Mouse (Mus musculus): ENCODE measurements around the gene Nes.

The Nes gene

DNA sequence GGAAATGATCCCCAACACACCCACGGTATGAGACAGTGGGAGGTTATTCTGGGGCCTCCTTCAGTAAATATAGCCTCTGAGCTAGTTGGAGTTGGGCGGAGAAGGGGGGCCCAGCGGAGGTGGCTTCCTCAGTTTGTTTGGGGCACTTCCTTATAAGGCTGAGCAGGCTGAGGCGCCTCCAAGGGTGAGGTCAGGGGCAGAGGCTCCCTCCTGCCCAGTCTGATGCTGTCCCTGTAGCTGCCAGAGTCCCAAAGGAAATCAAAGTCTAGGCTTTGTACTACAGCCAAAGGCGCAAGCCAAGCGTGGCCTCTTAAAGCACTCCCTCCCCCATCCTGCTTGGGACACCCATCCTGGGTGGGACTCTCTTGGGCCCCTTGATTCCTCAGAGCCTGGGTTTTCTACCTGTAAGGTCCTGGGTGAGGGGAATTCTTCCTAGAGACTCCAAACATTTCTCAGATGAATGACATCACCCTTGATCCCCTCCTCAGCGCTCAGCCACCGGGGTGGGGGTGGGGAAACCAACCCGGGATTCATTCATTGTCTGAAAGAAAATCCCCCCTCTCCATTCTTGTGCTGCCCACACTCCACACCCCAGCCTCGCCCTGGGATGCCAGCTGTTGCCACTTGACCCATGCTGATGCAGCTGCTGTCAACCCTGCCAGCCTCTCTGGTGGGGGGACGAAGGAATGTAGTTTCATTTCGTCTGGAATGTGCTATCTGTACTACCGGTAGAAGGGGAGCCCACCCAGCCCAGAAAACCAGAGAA, 12.1 kb downstream of the Nes start:
- DNase-seq (ENCODE audit: low spot score in 2 of 2), result no peak

DNA sequence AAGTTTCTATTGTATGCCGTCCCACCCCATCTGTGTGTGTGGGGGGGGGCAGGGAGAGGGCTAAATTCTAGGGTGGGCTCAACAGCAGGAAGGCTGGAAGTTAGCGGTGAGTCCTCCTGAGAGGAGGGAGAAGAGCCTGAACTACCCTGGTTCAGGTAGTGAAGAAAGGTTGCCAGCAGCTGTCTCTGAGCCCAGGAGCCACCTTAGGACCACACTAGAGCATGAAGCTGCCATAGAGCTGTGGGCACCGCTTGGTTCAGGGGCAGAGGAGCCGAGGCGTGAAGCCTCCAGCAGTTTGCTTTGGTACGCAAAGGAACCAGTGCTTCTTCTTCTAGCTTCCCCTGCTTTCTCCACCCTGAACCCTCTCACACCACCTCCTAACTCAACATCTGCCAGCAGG, 12.7 kb downstream of the Nes start:
- no peak for DNase-seq (ENCODE audit: low spot score in 2 of 2)

GRCm38 (mm10) chr3:87984094-87984493, 13.2 kb downstream of the Nes start:
- DNase-seq (ENCODE audit: low spot score in 2 of 2), result no peak

- no peak for DNase-seq (ENCODE audit: low spot score in 2 of 2)
These were observed 14.8 kb downstream of the Nes start for GRCm38 (mm10) chr3:87985505-87986320.

DNA sequence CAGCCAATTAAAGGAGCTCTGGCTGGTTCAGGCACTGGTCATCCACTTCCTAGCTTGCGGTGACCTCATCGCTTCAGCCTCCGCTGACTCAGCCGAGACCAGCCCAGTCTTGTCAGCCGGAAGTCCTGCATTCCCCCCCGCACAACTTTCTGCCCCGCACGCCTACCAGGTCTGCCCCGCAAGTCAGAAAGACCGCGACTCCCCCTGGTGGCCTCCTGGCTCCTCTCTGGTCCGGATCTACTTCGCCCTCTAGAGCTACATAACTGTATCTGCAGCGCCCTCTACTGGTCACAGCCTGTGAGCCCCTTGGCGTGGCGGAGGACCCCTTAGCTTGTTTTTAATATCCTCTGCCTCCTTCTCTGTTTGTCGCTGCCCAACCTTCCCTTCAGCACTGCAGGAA, 16.0 kb downstream of the Nes start:
- peak; percentile 90 to 92 for DNase-seq (ENCODE audit: low spot score in 2 of 2)

- DNase-seq (ENCODE audit: low spot score in 2 of 2), result no peak
These were observed 16.8 kb downstream of the Nes start for GRCm38 (mm10) chr3:87987633-87988032.

DNA sequence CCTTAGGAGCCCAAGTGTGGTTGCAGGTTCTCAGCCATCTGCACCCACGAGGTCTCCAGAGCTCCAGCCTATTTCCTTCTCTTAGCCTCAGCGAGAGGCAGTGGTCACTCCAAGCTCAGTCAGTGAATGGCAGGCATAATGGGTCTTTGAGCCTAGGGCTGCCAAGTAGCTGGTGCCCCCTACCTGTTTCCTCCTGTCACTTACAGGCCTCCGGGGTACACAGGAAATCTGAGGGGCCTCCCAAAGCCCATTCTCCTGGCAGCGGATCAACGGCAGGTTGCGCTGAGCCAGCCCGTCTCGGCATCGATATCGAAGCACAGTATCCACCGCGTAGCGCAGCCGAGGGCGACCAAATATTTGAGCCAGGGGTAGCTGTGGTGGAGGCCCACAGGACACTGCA, 17.2 kb downstream of the Nes start:
- DNase-seq (ENCODE audit: low spot score in 2 of 2), result no peak

DNA sequence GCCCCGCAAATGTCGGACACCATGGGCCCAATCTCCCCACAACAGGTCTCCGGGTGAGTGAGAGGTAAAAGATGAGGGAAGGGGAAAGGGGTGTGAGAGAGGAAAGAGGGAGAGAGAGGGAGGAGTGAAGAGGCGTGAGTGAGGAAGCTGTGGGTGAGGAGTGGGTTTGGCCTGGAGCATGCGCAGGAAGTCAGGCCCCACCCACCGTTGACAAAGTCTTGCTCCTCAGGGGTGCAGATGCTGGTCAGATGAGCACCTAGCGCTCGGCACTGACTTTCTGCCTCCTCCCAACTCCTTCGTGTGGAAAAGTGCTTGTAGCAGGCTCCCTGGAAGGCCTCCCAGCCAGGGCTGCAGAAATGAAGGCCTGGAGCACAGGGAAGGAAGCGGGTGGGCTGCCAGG, 19.1 kb downstream of the Nes start:
- no peak for DNase-seq (ENCODE audit: low spot score in 2 of 2)

GRCm38 (mm10) chr3:87993436-87993835, 22.6 kb downstream of the Nes start:
- no peak for DNase-seq (ENCODE audit: low spot score in 2 of 2)

DNA sequence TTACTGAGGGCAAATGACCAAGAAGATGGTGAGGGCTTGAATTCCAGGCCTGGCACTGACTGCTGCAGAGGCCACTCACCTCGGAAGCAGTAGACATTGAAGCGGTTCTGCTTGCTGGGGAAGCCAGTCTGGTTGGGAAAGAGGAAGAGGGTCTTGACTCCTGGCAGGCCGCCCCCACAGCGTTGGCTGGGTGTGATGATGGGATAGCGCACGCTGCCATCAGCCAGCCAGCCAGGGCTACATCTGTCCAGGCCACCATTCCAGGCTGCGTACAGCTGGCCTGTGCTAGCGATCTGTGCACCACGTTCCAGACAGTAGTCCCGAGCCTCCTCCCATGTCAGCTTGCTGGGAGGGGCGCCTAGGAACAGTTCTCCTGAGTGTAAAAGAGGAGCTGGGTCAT, 24.5 kb downstream of the Nes start:
- no peak for DNase-seq (ENCODE audit: low spot score in 2 of 2)

DNA sequence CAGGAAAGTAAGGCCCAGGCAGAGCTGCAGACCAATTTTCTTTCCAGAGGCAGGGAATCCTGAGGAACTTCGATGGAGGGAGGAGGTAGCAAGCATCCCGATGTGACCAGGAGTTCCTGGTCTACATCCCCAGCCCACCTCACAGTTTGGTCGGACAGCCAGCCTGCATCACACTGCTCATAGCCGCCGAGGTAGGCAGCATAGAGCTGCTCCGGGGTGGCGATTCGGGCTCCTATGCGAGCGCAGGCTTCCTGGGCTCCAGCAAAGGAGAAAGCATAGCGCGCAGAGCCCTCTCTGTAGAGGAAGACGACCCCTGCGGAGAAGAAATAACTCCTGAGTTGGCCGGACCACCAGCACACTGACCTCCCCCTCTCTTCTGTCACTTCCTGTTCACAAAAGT, 25.5 kb downstream of the Nes start:
- no peak for DNase-seq (ENCODE audit: low spot score in 2 of 2)

GRCm38 (mm10) chr3:87996971-87997614, 26.2 kb downstream of the Nes start:
- no peak for DNase-seq (ENCODE audit: low spot score in 2 of 2)

GRCm38 (mm10) chr3:87998747-87999146, 27.9 kb downstream of the Nes start:
- no peak for DNase-seq (ENCODE audit: low spot score in 2 of 2)

GRCm38 (mm10) chr3:87999243-87999895, 28.5 kb downstream of the Nes start:
- no peak for DNase-seq (ENCODE audit: low spot score in 2 of 2)

DNA sequence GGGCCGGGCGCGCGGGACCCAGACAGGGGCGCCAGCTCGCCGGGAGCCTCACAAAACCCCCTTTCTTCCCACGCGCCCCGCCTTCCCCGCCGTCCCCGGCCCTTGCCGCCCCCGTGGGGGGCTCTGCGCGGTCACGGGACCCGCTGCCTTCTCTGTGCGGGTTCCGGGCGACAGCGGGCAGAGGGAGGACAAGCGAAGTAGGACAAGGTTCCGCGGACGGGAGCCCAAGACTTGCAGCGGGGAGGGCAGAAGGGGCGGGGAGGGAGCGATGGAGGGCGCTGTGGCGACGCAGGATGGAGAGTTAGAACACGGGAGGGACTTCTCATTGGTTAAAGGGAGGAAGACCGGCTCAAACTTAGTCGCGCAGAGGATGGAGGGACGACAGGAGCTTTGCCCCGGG, 29.3 kb downstream of the Nes start, which contains the start of gene Bcan:
Gene Bcan, minus strand, starts transcription at position 50 of the 400 bp plus-strand sequence.
- DNase-seq (ENCODE audit: low spot score in 2 of 2), result no peak

GRCm38 (mm10) chr3:88000816-88001595, 30.1 kb downstream of the Nes start:
- DNase-seq (ENCODE audit: low spot score in 2 of 2), result no peak

DNA sequence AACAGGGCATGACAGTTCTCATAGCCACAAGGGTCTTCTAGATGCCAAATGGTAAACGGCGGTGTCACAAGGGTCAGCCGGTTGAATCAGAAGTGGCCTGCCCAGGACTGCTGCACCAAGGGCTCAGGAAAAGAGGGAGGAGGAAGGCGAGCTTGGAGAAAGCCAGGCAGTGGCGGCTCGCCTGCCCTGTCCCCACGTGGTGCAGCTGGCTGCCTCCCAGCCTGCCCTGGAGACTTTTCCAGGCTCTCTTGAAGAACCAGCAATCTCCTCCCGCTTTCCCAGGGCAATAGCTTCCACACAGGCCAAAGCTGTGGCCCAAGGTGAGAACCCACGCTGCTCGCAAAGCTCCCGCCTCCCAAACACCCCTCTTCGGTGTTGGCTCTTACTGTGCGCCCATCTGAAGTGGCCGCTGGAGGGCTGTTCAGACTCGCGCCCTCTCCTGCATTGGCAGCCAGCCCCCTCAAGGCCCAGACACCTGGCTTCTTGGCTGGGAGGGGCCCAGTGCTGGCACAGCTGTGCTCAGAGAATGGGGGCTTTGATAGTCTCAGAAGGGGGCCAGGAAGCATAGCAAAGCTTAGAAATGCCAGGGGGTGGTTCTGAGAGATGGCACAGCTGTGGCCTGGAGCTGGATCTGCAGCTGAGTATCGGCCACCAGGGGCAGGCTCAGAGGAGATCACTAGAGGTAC, 31.6 kb downstream of the Nes start:
- DNase-seq (ENCODE audit: low spot score in 2 of 2), result no peak

DNA sequence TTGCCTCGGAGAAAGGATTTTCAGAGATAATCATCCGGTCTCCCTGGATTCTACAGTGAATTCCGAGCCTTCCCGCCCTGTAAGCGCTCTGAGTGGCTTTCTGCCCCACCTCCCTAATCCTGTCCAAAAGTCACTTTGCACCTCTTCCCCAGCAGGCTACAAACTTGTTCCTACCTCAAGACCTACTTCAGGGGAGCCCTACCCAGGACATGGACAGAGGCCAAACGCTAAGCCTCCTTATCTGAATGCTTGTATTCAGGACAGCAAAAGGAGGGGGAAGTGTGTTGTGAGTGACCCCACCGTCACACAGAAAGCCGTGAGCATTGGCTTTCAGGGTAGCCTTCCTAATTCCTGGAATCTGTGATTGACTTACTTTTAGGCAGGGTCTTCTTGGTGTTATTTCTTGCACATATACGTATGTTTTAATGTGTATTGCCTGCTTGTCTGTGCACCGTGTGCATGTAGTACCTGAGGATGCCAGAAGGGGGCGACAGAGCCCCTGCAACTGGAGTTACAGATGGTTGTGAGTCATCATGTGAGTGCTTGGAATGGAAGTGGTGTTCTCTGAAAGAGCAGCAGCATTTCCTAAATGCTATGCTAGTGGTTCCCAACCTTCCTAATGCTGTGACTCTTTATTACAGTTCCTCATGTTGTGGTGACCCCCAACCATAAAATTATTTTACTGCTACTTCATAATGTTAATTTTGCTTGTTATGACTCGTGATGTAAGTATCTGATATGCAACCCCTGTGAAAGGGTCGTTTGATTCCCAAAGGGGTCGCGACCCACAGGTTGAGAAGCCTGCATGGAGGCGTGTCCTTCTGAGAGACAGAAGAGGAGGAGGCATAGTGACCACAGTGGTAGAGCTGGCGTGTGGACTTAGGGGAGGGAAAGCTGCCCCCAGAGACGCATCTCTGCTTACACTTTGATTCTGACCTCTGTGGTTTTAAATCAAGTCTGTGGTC, 35.2 kb downstream of the Nes start:
- no peak for DNase-seq (ENCODE audit: low spot score in 2 of 2)

DNA sequence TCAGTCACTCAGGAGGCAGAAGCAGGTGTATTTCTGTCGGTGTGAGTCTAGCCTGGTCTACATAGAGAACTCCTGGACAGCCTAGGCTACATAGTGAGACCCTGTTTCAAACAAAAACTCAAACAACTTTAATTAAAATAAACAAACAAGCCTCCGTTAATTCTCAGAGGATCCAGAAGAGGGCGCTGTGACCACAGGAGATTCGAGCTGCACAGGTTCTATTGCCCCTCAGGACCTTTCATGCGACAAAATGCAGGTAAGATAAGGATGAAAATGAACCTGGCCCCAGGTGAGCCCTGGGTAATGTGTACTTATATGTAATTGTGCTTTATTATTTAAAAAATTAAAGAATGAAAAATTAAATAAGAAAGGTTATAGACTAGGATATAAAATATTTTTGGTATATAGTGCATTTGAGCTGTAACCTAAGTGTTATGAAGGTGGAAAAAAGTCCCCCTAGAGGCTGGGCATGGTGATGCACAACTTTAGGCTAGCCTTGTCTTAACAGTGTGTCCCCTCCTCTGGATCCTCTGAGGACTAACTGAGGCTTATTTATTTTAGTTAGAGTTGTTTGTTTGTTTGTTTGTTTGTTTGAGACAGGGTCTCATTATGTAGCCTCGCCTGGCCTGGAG, 39.9 kb downstream of the Nes start:
- DNase-seq (ENCODE audit: low spot score in 2 of 2), result no peak
